Mouse (Mus musculus): ENCODE results near the gene Rab5if. TPM values are rescaled to one million over a fixed set of nuclear protein-coding genes. Genes with fewer than 3 reads are reported as not detected.
"Not testable (repeated sequence)": the region's sequence is repeated elsewhere in the genome, so short reads cannot be mapped to it uniquely, and the experiment has no call there.

The Rab5if gene
- polyA plus RNA-seq, 1 experiment from 2014 or later = 108 TPM

DNA sequence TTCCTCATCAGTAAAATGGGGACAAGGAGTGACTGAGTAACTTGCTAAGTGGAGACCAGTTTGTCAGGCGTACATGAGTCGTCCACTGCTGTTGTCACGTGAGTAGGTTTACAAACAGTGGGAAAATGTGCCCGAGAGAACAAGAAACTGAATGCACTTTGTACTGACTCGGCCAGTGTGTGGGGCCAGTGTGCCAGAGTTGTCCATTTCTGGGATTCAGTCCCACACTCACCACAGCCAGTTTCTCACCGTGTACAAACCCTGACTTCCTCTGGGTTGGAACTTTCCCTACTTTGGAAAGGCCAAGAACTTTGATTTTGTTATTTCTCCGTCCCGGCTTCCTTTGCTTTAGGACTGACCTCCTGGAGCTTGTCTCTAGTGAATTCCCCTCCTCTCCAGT lies 6.1 kb downstream of the Rab5if start:
- peaks cover 78% of the 10 kb centered on the region for H3K36me3 ChIP-seq (ENCODE audit: inconsistent target)

DNA sequence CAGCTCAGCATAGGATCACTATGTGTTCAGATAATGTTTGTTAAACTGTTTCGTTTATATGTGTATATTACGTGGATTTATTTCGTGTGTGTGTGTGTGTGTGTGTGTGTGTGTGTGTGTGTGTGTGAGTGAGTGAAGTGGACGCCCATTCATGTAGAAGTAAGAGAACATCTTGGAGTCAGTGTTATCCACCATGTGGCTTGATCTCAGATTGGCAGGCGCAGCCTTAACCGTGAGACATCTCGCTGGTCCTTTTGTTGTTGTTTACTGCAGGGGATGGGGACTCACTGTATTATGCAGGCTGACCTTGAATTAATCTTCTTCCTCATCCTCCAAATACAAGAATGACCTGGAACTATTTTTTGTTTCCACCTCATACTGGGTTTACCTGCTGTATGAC lies 6.6 kb downstream of the Rab5if start:
- Histone ChIP-seq H3K27ac (no peak overlapping the region), H3K36me3 (ENCODE audit: inconsistent target) (peaks cover 82% of the 10 kb centered on the region), H3K79me2 (ENCODE audit: inconsistent target) (peaks cover 85% of the 10 kb centered on the region), H3K4me3 (ENCODE audit: inconsistent target) (no peak overlapping the region)
- 98% methylated on average over 4 of the region's 7 CpGs for WGBS (ENCODE audit: missing documents)

More for the DNA sequence above, 6.1 kb downstream of the Rab5if start:
- Histone ChIP-seq H3K4me3 (ENCODE audit: inconsistent target) (no peak overlapping the region), H3K27ac (no peak overlapping the region), H3K79me2 (ENCODE audit: inconsistent target) (peaks cover 91% of the 10 kb centered on the region)
- 82% methylated on average over 8 of the region's 8 CpGs for WGBS (ENCODE audit: missing documents)

DNA sequence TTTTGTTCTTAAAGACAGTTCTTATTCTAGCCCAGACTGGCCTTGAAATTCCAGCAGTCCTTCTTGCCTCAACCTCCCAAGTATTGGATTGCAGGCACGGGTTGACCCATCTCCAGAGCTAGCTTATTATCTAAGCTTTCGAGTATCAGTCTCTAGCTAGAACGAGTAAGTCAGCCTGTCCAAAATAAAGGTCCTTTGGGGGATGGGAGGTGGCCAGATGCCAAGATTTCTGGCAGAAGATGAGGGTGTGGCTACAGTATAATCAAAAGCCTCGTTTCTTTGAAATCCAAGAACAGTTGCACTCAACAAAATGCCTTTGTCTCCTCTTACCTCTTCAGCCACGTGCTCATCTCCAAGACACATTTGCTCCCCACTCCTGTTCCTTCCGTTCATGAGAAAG lies 7.6 kb downstream of the Rab5if start:
- peaks cover 75% of the 10 kb centered on the region for H3K79me2 ChIP-seq (ENCODE audit: inconsistent target)
- H3K4me3 ChIP-seq (ENCODE audit: inconsistent target) = no peak overlapping the region
- peaks cover 76% of the 10 kb centered on the region for H3K36me3 ChIP-seq (ENCODE audit: inconsistent target)
- 72% methylated on average over 6 of the region's 6 CpGs for WGBS (ENCODE audit: missing documents)
- no peak overlapping the region for H3K27ac ChIP-seq

DNA sequence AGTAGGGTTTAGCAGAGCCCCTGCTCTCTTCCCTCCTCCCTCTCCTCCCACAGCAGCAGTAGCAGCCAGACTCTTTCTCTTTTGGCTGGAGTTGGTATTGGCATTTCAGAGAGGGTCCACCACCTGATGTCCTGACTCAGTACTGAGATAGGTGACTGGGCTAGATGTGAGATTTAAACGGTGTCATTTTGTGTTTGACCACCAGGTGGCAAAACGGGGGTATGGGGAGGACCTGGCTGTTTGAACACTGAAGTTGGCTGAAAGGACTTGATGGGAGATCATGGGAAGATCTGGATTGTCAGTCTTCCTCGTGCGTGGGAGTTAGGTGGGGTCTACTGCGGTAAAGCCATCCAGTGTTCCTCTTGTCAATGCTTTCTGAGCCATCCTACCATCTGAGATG lies 10.7 kb downstream of the Rab5if start:
- 30% methylated on average over 5 of the region's 5 CpGs for WGBS (ENCODE audit: missing documents)
- Histone ChIP-seq H3K27ac (no peak overlapping the region), H3K36me3 (ENCODE audit: inconsistent target) (peaks cover 46% of the 10 kb centered on the region), H3K4me3 (ENCODE audit: inconsistent target) (no peak overlapping the region), H3K79me2 (ENCODE audit: inconsistent target) (peaks cover 44% of the 10 kb centered on the region)

DNA sequence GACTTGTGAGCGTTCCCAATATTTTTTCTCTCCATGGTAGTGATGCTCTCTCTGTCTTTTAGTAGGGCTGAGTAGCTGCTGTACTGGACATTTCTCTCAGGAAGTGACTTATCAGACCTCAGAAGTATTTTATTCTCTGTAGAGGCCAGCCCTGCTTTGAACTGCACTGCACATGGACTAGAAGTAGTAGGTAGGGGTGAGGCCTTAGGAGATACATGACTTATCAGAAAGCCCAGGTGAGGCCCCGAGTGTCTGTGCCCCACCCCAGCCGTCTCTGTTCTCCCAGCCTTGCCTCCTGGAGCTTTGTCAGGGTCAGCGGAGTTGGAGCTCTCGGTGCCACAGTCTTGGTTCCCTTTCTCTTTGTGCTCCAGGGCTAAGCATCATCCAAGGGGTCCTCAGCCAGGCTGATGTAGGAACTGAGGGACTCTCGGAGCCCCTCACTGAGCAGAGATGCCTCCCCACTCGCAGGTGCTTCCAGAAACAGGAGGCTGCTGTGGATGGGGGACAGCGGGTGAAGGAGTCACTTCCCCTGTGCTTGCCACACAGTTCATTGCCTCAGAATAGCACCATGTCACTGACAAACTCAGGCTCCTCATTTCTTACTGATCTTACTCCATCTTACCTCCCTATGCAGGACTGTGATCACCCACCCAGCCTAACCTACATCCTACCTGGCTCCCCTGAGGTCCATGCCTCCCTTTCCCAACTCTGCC lies 11.3 kb downstream of the Rab5if start:
- Histone ChIP-seq H3K36me3 (ENCODE audit: inconsistent target) (peaks cover 44% of the 10 kb centered on the region), H3K79me2 (ENCODE audit: inconsistent target) (peaks cover 38% of the 10 kb centered on the region), H3K27ac (no peak overlapping the region), H3K4me3 (ENCODE audit: inconsistent target) (no peak overlapping the region)
- whole genome bisulfite sequencing (ENCODE audit: missing documents) = 64% methylated on average over 8 of the region's 8 CpGs

DNA sequence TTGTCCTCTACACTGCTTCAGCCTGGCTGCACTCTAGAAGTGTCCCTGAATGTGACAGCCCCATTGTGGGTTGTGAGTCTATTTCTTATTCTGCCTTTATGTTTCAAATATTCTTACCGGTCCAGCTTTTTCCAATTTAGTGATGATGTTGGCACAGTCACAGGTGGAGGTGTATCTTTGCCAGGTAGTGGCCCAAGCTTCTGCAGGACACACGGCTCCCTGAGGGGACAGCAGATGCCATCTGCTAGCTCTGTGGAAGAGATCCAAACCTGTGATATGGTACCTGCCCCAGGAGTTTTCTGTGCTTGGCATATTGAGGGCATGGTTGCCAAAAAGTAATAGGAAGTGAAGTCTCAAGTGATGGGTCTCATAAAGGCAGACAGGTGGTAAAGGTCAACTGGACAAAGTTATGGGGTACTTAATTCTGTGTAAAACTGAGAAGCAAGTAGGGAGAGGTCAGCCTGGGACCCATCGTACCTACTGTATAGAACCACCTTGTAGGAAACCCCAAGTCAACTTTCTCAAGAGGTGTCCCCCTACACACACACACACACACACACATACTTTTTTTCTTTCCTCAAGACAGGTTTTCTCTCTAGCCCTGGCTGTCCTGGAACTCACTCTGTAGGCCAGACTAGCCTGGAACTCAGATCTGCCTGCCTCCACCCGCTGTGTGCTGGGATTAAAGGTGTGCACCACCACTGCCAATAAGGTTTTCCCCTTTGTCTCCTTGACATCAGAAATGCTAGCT lies 12.0 kb downstream of the Rab5if start:
- H3K27ac ChIP-seq = no peak overlapping the region

DNA sequence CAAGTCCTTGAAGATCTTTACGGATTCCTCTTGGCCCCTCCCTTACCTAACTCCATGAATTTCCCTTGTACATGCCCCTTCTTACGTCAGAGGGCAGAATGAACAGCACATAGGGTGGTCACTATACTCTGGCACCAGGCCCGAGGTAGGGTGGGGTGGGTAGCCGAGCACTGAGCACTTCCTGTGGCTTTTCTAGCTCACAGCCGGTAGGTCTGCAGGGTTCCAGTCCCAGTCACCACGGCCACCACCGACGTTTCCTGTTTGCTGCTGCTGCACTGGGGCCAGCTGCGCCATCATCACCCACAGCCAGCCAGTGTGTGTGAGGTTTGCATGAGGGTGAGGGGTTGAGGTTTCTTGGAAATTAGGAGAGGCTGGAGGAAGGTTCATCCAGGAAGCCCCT lies 14.8 kb downstream of the Rab5if start:
- no peak overlapping the region for H3K27ac ChIP-seq
- H3K4me3 ChIP-seq (ENCODE audit: inconsistent target) = no peak overlapping the region
- WGBS (ENCODE audit: missing documents) = 17% methylated on average over 9 of the region's 9 CpGs
- peaks cover 3% of the 10 kb centered on the region; the same call in 1 of the 2 replicates for H3K79me2 ChIP-seq (ENCODE audit: inconsistent target)
- H3K36me3 ChIP-seq (ENCODE audit: inconsistent target) = peaks cover 16% of the 10 kb centered on the region

More for the DNA sequence above, 12.0 kb downstream of the Rab5if start:
- peaks cover 41% of the 10 kb centered on the region for H3K36me3 ChIP-seq (ENCODE audit: inconsistent target)
- peaks cover 31% of the 10 kb centered on the region for H3K79me2 ChIP-seq (ENCODE audit: inconsistent target)
- WGBS (ENCODE audit: missing documents) = 91% methylated on average over 4 of the region's 4 CpGs
- H3K4me3 ChIP-seq (ENCODE audit: inconsistent target) = no peak overlapping the region

DNA sequence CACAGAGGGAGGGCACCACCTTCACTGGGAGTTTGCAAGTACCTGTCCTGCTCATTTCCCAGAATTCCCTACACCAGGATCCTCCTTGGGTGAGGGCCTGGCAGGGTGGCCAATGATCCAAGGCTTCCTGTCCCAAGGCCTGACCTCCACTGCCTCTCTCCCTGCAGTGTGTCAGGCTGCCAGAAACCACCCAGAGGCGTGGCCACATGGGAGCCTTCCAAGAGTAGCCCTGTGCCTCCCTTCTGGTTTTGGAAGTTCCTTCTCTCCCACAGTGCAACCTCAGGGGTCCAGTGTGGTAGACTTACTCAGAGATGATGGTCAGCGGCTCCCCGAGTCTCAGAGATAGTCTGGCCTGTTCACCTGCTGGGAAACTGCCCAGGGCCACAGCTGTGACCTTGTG lies 16.6 kb downstream of the Rab5if start:
- no peak overlapping the region for H3K27ac ChIP-seq
- H3K79me2 ChIP-seq (ENCODE audit: inconsistent target) = no peaks in the 10 kb centered on the region
- no peak overlapping the region for H3K4me3 ChIP-seq (ENCODE audit: inconsistent target)
- 88% methylated on average over 3 of the region's 3 CpGs for WGBS (ENCODE audit: missing documents)
- no peaks in the 10 kb centered on the region for H3K36me3 ChIP-seq (ENCODE audit: inconsistent target)

DNA sequence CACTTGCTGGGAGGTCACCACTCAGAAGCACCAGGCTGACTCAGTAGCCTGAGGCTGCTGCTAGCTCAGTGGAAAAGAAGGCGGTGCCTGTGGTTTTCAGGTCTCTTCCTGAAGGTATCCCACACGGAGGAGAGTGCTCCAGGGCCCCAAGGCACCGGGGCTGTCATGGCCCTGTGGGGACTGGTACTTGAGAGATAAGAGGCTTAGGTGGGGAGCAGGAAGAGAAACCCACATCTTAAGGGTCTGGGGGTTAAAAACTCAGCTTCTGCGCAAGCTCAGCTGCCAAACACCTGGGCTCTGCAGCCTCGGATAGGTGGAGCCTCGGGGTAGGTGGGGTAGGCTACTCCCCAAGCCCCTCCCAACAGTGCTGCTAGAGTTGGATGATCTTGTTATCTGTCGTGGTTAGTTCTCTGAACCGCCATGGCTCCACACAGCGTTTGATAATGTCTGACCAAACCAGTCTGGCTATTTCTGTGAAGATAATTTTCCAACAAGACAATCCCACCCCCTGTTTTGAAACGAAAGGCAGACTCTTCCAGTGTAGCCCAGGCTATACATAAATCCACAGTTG lies 19.6 kb downstream of the Rab5if start:
- WGBS (ENCODE audit: missing documents) = 41% methylated on average over 10 of the region's 10 CpGs
- Histone ChIP-seq H3K36me3 (ENCODE audit: inconsistent target) (no peaks in the 10 kb centered on the region), H3K27ac (no peak overlapping the region), H3K79me2 (ENCODE audit: inconsistent target) (no peaks in the 10 kb centered on the region), H3K4me3 (ENCODE audit: inconsistent target) (no peak overlapping the region)

DNA sequence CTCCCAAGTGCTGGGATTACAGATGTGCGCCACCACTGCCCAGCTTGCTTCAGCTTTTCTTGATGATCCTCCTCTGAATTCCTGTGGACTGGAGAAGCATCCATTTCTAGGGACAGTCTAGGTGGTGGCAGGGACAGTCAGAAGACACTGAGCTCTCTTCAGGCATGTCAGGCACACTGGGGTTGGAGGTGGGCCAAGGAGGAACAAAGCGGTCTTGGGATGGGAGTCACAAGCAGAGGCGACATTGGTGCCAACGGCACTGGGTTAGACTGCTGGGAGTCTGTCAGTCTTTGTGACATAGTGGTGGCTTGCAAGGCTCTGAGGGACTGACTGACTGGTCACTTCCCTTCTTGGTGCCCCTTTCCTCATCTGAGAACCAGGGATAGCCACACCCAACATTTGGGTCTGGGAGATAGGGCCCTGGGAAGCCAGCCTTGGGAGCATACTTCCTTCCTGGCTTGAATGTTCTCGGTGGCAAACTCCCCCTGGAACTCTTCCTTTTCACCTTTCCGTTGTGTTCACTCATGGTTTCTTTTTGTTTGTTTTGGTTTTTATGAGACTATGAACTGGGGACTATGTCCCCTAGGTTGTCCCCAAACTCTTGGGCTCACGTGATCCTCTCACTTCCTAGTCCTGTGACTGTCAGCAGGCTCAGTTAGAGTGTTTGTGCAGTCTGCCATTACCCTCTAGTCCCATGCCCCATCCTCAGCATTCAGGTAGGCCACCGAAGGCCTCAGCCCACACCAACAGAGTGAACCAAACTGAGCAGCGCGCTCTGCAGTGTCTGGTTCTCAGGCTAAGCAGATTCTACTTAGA lies 21.7 kb downstream of the Rab5if start:
- no peaks in the 10 kb centered on the region for H3K79me2 ChIP-seq (ENCODE audit: inconsistent target)
- no peaks in the 10 kb centered on the region for H3K36me3 ChIP-seq (ENCODE audit: inconsistent target)
- 48% methylated on average over 8 of the region's 10 CpGs for WGBS (ENCODE audit: missing documents)
- no peak overlapping the region for H3K27ac ChIP-seq
- no peak overlapping the region for H3K4me3 ChIP-seq (ENCODE audit: inconsistent target)

DNA sequence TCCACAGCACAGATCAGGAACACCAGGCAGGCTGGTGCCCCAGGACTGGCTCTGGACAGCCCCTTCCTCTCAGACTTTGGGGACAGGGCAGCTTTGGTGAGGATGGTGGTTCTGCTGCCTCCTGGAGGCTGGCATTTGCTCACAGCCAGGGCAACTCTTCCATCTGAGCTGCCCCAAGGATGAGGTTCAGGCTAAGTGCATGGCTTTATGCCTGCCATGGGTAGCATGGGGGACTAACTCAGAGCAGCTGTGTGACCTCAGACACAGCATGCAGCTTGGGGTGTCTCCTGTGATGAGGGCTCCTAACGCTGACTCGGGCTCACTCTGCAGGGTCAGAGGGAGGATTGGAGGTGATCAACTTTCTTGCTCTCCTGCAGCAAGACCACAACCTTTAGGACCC lies 22.7 kb downstream of the Rab5if start:
- 58% methylated on average over 2 of the region's 2 CpGs for WGBS (ENCODE audit: missing documents)
- not testable (repeated sequence) for H3K27ac ChIP-seq; H3K79me2 ChIP-seq (ENCODE audit: inconsistent target); H3K36me3 ChIP-seq (ENCODE audit: inconsistent target); H3K4me3 ChIP-seq (ENCODE audit: inconsistent target)

DNA sequence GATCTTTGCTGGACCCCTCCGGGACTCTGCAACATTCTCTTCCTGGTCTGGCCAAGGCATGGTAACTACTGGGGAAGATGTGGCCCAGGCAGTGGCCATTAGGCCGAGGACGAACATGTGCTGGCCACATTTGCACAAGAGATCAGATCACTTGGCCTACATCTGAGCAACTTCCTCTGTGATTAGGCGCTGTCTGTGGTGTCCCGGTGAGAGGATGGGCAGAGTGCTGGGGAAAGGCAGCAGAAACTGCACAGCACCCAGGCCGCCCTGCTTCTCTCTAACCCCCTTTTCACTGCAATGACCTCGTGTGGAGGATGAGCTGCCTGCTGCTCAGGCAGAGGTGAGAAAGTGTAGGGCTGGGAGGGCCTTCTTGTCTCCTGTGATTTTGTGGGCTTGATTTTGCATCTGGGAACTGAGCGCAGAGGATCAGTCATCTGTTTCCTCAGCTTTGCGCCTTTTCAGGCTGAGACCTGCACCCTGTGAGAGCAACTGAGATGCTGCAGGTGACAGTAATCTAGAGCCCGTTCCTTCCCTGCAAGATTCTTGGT lies 23.2 kb downstream of the Rab5if start:
- H3K4me3 ChIP-seq (ENCODE audit: inconsistent target) = no peak overlapping the region
- WGBS (ENCODE audit: missing documents) = 49% methylated on average over 10 of the region's 10 CpGs
- no peak overlapping the region for H3K27ac ChIP-seq
- no peaks in the 10 kb centered on the region for H3K36me3 ChIP-seq (ENCODE audit: inconsistent target)
- no peaks in the 10 kb centered on the region for H3K79me2 ChIP-seq (ENCODE audit: inconsistent target)

DNA sequence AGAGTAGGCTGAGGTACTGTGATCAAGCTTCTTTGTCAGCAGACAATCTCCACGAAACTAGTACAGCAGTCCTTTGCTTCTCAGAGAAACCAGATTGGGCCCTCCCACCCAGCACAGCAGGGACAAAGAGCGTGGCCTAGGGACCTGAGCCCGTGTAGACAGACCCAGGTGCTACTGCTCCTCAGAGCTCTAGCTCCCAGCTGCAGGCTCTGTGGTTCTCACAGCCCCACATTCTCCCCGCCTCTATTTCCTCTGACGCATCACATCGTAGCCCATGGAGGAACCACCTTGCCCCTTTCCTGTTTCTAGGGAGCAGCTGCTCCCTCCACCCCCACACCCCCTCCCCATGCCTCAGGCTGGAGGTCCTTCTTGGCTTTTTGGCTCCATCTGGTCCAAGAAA lies 24.1 kb downstream of the Rab5if start, which contains the start of gene Sla2:
Gene Sla2, minus strand, starts transcription at position 176 of the 400 bp plus-strand sequence.
- Histone ChIP-seq H3K36me3 (ENCODE audit: inconsistent target) (no peaks in the 10 kb centered on the region), H3K27ac (no peak within 1 kb of the TSS), H3K79me2 (ENCODE audit: inconsistent target) (no peaks in the 10 kb centered on the region), H3K4me3 (ENCODE audit: inconsistent target) (no peak within 1 kb of the TSS)
- WGBS (ENCODE audit: missing documents) = 15% methylated on average over 6 of the region's 6 CpGs

DNA sequence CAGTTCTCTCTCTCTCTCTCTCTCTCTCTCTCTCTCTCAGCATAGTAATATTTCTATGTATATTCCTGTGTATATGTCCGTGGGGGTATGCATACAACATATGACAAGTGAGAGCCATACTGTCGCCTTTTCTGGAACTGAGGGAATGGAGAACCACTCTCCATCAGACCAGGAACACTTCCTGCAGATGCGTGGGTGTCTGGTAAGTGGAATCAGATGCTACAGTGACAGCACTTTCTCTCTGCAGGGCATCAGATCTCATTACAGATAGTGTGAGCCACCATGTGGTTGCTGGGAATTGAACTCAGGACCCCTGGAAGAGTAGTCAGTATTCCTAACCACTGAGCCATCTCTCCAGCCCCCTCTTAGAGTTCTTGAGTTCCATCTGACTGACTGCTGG lies 25.6 kb downstream of the Rab5if start:
- no peak overlapping the region for H3K27ac ChIP-seq
- no peaks in the 10 kb centered on the region for H3K36me3 ChIP-seq (ENCODE audit: inconsistent target)
- WGBS (ENCODE audit: missing documents) = 82% methylated on average over 3 of the region's 3 CpGs
- no peaks in the 10 kb centered on the region for H3K79me2 ChIP-seq (ENCODE audit: inconsistent target)
- H3K4me3 ChIP-seq (ENCODE audit: inconsistent target) = no peak overlapping the region

All from macrophage (primary cell).